Mouse (Mus musculus): ENCODE measurements at regions not wholly inside any gene's neighbourhood (a gene's known extent, or its start where the extent isn't known, plus 50 kb on each side); places are given as distances from the start of the nearest gene placed in this dataset.

DNA sequence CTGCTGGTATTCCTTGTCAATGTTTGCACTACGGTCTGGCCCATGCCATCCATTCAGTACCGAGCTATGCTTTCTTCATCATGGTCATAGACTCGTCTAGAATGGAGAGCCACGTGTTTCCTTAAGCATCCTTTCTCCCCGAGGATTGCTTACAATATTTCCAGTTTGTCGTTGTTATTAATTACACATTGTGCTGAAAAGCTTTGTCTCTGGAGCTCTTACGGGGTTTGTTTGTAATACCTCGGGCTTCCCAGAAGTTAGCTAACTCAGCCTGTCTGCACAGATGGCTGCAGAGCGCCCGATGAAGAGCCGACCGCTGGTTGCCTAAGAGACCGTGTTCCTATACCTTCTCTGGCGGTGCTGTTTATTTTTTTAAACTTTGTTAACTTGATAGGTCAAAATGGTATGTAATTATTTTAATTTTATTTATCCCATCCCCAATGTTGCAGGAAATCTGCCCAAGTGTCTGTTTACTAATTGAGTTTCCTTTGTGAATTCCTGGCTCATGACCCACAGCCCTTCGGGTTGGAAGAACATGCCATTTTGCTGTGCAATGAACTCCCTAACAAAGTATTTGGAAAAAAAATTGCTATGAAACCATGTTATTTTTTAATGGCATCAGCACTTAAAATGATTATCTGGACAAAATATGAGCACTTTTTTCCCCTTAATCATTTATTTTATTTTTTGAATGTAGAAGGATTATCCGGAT, 194.1 kb upstream of the Cops8 start:
- TF ChIP-seq FOSL1 (IDR thresholded peaks at IDR 0.05; ENCODE audit: insufficient read depth, low read length, poor library complexity, severe bottlenecking) (no peak), CTCF (IDR thresholded peaks at IDR 0.05; ENCODE audit: control insufficient read depth, insufficient read depth, insufficient read length) (no peak), MYOG (IDR thresholded peaks at IDR 0.05; ENCODE audit: control insufficient read depth, extremely low read depth, insufficient read length) (no peak), USF1 (IDR thresholded peaks at IDR 0.05; ENCODE audit: low read depth) (no peak), MYOD1 (IDR thresholded peaks at IDR 0.05; ENCODE audit: control insufficient read depth, insufficient read length, low read depth) (no peak), CEBPB (IDR thresholded peaks at IDR 0.05; ENCODE audit: low read depth) (no peak), MAX (IDR thresholded peaks at IDR 0.05) (no peak)
- Histone ChIP-seq H3K27me3 (ENCODE audit: control insufficient read depth, insufficient read depth, insufficient read length) (no peaks in the 10 kb centered on the region), H3K36me3 (ENCODE audit: control insufficient read depth, insufficient read depth) (no peaks in the 10 kb centered on the region), H3K4me3 (ENCODE audit: insufficient read depth, poor library complexity, severe bottlenecking) (no peak overlapping the region), H3K79me3 (ENCODE audit: low read depth) (no peaks in the 10 kb centered on the region), H3ac (ENCODE audit: control insufficient read depth, insufficient read length, low read depth) (no peak overlapping the region), H3K79me2 (ENCODE audit: control insufficient read depth, insufficient read depth) (no peaks in the 10 kb centered on the region)

DNA sequence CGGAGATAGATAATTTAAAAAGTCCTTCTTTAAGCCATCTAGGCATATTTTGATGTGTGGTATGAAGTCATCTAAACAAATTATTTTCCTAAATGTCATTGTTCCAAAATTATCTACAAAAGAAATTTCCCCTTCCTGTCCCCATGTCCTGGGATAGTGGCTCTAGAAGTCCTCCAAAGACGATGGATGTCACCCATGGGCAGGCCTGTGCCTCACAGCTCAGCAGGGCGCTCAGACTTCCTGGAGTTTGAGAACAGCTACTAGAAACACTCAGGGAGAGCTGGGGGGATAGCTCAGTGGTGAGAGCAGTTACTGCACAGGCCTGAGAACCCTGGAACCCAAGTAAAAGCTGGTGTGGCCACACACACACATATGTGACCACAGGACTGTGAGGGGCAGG, 193.5 kb upstream of the Cops8 start:
- Histone ChIP-seq H3ac (ENCODE audit: control insufficient read depth, insufficient read length, low read depth) (no peak overlapping the region), H3K79me2 (ENCODE audit: control insufficient read depth, insufficient read depth) (no peaks in the 10 kb centered on the region), H3K79me3 (ENCODE audit: low read depth) (no peaks in the 10 kb centered on the region), H3K27me3 (ENCODE audit: control insufficient read depth, insufficient read depth, insufficient read length) (no peaks in the 10 kb centered on the region), H3K4me3 (ENCODE audit: insufficient read depth, poor library complexity, severe bottlenecking) (no peak overlapping the region), H3K36me3 (ENCODE audit: control insufficient read depth, insufficient read depth) (no peaks in the 10 kb centered on the region)
- TF ChIP-seq CTCF (IDR thresholded peaks at IDR 0.05; ENCODE audit: control insufficient read depth, insufficient read depth, insufficient read length) (no peak), FOSL1 (IDR thresholded peaks at IDR 0.05; ENCODE audit: insufficient read depth, low read length, poor library complexity, severe bottlenecking) (no peak), MYOG (IDR thresholded peaks at IDR 0.05; ENCODE audit: control insufficient read depth, extremely low read depth, insufficient read length) (no peak), USF1 (IDR thresholded peaks at IDR 0.05; ENCODE audit: low read depth) (no peak), CEBPB (IDR thresholded peaks at IDR 0.05; ENCODE audit: low read depth) (no peak), MAX (IDR thresholded peaks at IDR 0.05) (no peak), MYOD1 (IDR thresholded peaks at IDR 0.05; ENCODE audit: control insufficient read depth, insufficient read length, low read depth) (no peak)

DNA sequence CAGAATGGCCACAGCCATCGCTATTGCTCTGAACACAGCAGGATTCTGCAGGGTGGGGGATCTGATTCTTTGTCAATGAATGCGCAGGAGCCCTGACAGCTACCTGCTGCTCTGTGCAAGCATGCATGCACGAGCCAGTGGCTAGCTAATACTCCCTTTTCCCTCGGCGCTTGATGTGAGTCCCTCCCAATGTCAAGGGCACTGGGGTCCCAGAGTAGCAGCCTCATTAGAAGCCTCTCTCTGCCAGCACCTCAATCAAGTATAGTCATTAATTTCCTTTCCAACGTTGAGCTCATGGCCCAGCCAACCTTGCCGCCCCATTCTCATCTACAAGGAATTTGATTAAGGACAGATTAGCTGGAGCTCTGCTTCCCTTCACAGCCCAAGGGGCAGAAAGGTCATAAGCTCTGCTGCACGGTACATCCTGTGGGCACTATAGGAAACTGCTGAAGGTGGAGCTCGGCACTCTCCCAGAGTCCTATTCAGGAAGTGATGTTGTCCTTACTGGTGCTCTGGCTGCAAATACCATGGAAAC, 190.2 kb upstream of the Cops8 start:
- Histone ChIP-seq H3K27me3 (ENCODE audit: control insufficient read depth, insufficient read depth, insufficient read length) (no peaks in the 10 kb centered on the region), H3K79me2 (ENCODE audit: control insufficient read depth, insufficient read depth) (no peaks in the 10 kb centered on the region), H3ac (ENCODE audit: control insufficient read depth, insufficient read length, low read depth) (no peak overlapping the region), H3K79me3 (ENCODE audit: low read depth) (no peaks in the 10 kb centered on the region), H3K36me3 (ENCODE audit: control insufficient read depth, insufficient read depth) (no peaks in the 10 kb centered on the region), H3K4me3 (ENCODE audit: insufficient read depth, poor library complexity, severe bottlenecking) (no peak overlapping the region)
- TF ChIP-seq FOSL1 (IDR thresholded peaks at IDR 0.05; ENCODE audit: insufficient read depth, low read length, poor library complexity, severe bottlenecking) (no peak), CEBPB (IDR thresholded peaks at IDR 0.05; ENCODE audit: low read depth) (no peak), MYOD1 (IDR thresholded peaks at IDR 0.05; ENCODE audit: control insufficient read depth, insufficient read length, low read depth) (no peak), MYOG (IDR thresholded peaks at IDR 0.05; ENCODE audit: control insufficient read depth, extremely low read depth, insufficient read length) (no peak), MAX (IDR thresholded peaks at IDR 0.05) (no peak), USF1 (IDR thresholded peaks at IDR 0.05; ENCODE audit: low read depth) (no peak), CTCF (IDR thresholded peaks at IDR 0.05; ENCODE audit: control insufficient read depth, insufficient read depth, insufficient read length) (no peak)

DNA sequence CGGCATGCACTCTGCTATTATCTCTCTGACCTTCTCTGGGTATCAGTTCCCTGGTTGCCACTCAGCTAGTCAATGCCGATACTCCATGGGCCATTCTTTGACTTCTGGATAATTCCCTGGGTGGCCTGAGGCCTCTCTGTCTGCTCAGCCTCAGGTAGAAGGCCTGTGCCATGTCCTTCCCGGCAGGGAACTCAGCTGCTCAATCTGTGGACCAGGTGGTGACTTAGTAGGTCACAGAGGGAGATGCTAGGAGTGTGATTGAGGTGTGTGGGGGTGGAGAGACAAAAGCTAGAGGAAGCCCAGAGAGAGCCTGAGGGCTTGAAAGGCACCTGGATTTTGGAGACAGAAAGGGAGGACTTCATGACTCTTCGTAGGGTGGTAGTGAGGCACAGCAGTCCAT, 188.0 kb upstream of the Cops8 start:
- no peak for TF ChIP-seq MYOG (IDR thresholded peaks at IDR 0.05; ENCODE audit: control insufficient read depth, extremely low read depth, insufficient read length)
- TF ChIP-seq FOSL1 (IDR thresholded peaks at IDR 0.05; ENCODE audit: insufficient read depth, low read length, poor library complexity, severe bottlenecking), result no peak
- no peak for TF ChIP-seq CTCF (IDR thresholded peaks at IDR 0.05; ENCODE audit: control insufficient read depth, insufficient read depth, insufficient read length)
- no peak for TF ChIP-seq USF1 (IDR thresholded peaks at IDR 0.05; ENCODE audit: low read depth)
- no peak for TF ChIP-seq MYOD1 (IDR thresholded peaks at IDR 0.05; ENCODE audit: control insufficient read depth, insufficient read length, low read depth)
- TF ChIP-seq MAX (IDR thresholded peaks at IDR 0.05), result no peak
- TF ChIP-seq CEBPB (IDR thresholded peaks at IDR 0.05; ENCODE audit: low read depth), result no peak
- Histone ChIP-seq H3K79me3 (ENCODE audit: low read depth) (no peaks in the 10 kb centered on the region), H3ac (ENCODE audit: control insufficient read depth, insufficient read length, low read depth) (no peak overlapping the region), H3K27me3 (ENCODE audit: control insufficient read depth, insufficient read depth, insufficient read length) (no peaks in the 10 kb centered on the region), H3K4me3 (ENCODE audit: insufficient read depth, poor library complexity, severe bottlenecking) (no peak overlapping the region), H3K36me3 (ENCODE audit: control insufficient read depth, insufficient read depth) (no peaks in the 10 kb centered on the region), H3K79me2 (ENCODE audit: control insufficient read depth, insufficient read depth) (no peaks in the 10 kb centered on the region)

DNA sequence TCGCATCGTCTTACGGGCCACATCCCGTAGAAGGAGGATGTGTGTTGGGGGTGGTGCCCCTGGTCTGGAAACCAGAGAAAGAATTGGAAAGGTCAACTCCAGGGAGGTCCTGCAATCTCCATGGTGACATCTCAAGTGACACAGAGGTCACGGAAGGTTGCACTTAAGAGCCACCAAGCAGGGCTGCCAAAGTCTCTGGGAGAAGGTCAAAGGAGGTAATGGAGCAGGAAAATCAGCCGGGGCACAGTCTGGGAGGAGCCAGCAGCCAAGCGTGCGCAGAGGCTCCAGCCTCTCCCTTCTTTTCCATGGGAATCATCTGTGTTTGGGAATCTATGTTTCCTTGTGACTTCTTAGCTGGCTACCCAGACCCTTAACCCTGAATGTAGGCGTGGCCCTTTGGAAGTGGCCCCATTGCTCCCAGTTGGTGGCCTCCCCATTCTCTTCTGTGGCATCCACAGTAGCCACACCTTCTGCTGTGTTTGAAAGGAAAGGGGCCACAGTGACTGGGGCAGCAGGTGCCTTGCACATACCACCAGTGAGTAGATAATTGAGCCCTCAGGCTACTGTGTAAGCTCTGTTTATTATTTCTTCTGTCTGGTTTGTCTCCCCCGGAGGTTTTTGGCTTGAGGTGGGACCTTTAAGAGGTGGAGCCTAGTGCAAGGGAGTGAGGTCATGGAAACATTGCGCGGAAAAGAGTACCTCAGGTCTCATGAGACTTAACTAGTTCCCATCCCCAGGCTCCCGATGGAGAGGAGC, 178.5 kb upstream of the Cops8 start:
- Histone ChIP-seq H3ac (ENCODE audit: control insufficient read depth, insufficient read length, low read depth) (no peak overlapping the region), H3K36me3 (ENCODE audit: control insufficient read depth, insufficient read depth) (no peaks in the 10 kb centered on the region), H3K4me3 (ENCODE audit: insufficient read depth, poor library complexity, severe bottlenecking) (no peak overlapping the region), H3K79me3 (ENCODE audit: low read depth) (no peaks in the 10 kb centered on the region), H3K79me2 (ENCODE audit: control insufficient read depth, insufficient read depth) (no peaks in the 10 kb centered on the region), H3K27me3 (ENCODE audit: control insufficient read depth, insufficient read depth, insufficient read length) (no peaks in the 10 kb centered on the region)
- TF ChIP-seq CTCF (IDR thresholded peaks at IDR 0.05; ENCODE audit: control insufficient read depth, insufficient read depth, insufficient read length), result no peak
- TF ChIP-seq USF1 (IDR thresholded peaks at IDR 0.05; ENCODE audit: low read depth), result no peak
- TF ChIP-seq MYOD1 (IDR thresholded peaks at IDR 0.05; ENCODE audit: control insufficient read depth, insufficient read length, low read depth), result no peak
- TF ChIP-seq FOSL1 (IDR thresholded peaks at IDR 0.05; ENCODE audit: insufficient read depth, low read length, poor library complexity, severe bottlenecking), result no peak
- no peak for TF ChIP-seq MAX (IDR thresholded peaks at IDR 0.05)
- TF ChIP-seq CEBPB (IDR thresholded peaks at IDR 0.05; ENCODE audit: low read depth), result no peak
- no peak for TF ChIP-seq MYOG (IDR thresholded peaks at IDR 0.05; ENCODE audit: control insufficient read depth, extremely low read depth, insufficient read length)
